Mouse (Mus musculus) forebrain, embryonic 10.5 days (tissue): ENCODE results near the gene Ncmap. TPM values are rescaled to one million over a fixed set of nuclear protein-coding genes. Genes with fewer than 3 reads are reported as not detected.

Source experiments
- DNase-seq: peaks from one replicate; pipeline ENCODE4 v3.0.0-alpha.2; 2017; ENCODE audit warnings: low spot score; ENCODE audit errors: extremely low spot score
- H3K27ac ChIP-seq: fragments of 300-500 bp; sonication (generic); 2 replicates; pipeline ENCODE4 v1.5.1; 2016; ENCODE audit warnings: mild to moderate bottlenecking
- H3K27me3 ChIP-seq: fragments of 300-500 bp; sonication (generic); 2 replicates; pipeline ENCODE4 v1.6.1; 2016; ENCODE audit warnings: mild to moderate bottlenecking; ENCODE audit not compliant: poor library complexity, severe bottlenecking
- H3K36me3 ChIP-seq: fragments of 300-500 bp; sonication (generic); replicated peaks from 2 replicates; pipeline ENCODE4 v1.6.1; 2016; ENCODE audit warnings: mild to moderate bottlenecking, moderate library complexity
- H3K4me1 ChIP-seq: fragments of 300-500 bp; sonication (generic); 2 replicates; pipeline ENCODE4 v1.6.1; 2016
- H3K4me3 ChIP-seq: fragments of 300-500 bp; sonication (generic); 2 replicates; pipeline ENCODE4 v1.5.1; 2016; ENCODE audit warnings: mild to moderate bottlenecking, moderate library complexity
- H3K9me3 ChIP-seq: fragments of 300-500 bp; sonication (generic); 2 replicates; pipeline ENCODE4 v1.6.1; 2016; ENCODE audit warnings: mild to moderate bottlenecking, moderate library complexity
- WGBS: fragments of 180-500 bp; shearing (Covaris S2); methylation state at CpG from one replicate; pipeline ENCODE4 v1.1.7; 2016; 5-methylcytosine and 5-hydroxymethylcytosine counted together
- polyA plus RNA-seq: library from polyadenylated mRNA; unstranded; fragments of >200 nt; fragmentation: Nextera tagmentation; extraction: Ambion mirVana; gene quantifications from 2 replicates; pipeline ENCODE4 v1.2.1, GENCODE M21; 2016

Ncmap gene
- polyA plus RNA-seq, 1 experiment from 2014 or later, result 0.40 TPM

DNA sequence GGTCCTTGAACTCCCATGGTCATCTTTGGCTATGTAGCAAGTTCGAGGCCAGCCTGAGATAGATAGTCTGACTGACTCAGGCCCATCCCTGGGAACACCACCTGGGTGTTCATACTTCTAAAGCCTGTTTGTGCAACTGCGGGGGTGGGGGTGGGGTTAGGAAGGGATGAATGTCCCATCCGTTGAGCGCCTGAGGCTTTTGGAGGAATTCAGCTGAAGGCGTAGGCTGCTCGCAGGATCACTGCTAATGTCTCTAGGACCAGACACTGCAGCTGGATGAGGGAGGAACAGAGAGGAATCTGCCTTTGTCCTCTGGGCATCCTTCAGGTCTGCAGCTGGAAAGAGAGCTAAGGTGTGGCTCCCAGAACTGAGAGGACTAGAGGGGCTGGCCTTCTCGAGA lies 3.4 kb downstream of the Ncmap start:
- Histone ChIP-seq H3K4me3 (no peak overlapping the region), H3K4me1 (peaks cover 16% of the 10 kb centered on the region), H3K27ac (no peak overlapping the region), H3K36me3 (no peaks in the 10 kb centered on the region), H3K27me3 (peaks cover 50% of the 10 kb centered on the region), H3K9me3 (0 out of 2 replicates have a peak, but pooled peaks cover 5% of the 10 kb centered on the region)
- no peak for DNase-seq
- WGBS, result 81% methylated on average over 7 of the region's 7 CpGs

DNA sequence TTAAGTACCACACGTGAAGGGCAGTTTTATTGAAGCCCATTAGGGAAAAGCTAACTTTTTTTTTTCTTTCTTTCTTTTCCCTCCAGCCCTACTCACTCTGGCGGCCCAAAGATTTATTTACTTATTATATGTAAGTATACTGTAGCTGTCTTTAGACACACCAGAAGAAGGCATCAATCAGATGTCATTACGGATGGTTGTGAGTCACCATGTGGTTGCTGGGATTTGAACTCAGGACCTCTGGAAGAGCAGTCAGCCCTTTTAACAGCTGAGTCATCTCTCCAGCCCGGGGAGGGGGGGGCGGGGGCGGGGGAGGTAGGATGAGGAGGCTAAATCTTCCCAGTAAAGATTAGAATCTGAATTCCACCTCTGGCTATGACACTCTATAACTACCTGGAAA lies 4.6 kb downstream of the Ncmap start:
- Histone ChIP-seq H3K4me3 (no peak overlapping the region), H3K27ac (no peak overlapping the region), H3K27me3 (peaks cover 37% of the 10 kb centered on the region), H3K4me1 (peaks cover 12% of the 10 kb centered on the region), H3K36me3 (no peaks in the 10 kb centered on the region), H3K9me3 (0 out of 2 replicates have a peak, but pooled peaks cover 5% of the 10 kb centered on the region)
- no peak for DNase-seq
- 85% methylated on average over 6 of the region's 6 CpGs for WGBS

DNA sequence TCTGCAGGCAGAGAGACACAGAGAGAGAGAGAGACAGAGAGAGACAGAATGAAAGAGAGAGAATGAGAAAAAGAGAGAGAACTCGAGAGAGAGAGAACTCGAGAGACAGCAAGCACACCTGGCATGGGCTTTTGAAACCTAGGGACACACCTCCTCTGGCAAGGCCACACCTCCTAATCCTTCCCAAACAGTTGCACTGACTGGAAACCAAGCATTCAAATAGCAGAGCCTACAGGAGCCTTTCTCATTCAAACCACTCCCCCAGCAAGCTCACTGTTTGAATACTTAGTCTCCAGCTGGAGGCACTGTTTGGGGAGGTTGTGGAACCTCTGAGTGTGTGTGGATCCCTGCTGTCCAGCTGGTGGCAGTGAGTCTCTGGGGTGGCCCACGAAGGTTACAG lies 5.2 kb downstream of the Ncmap start:
- no peak for DNase-seq
- Histone ChIP-seq H3K27ac (no peak overlapping the region), H3K27me3 (peaks cover 32% of the 10 kb centered on the region), H3K9me3 (0 out of 2 replicates have a peak, but pooled peaks cover 5% of the 10 kb centered on the region), H3K4me3 (no peak overlapping the region), H3K36me3 (no peaks in the 10 kb centered on the region), H3K4me1 (peaks cover 7% of the 10 kb centered on the region)
- WGBS, result 83% methylated on average over 3 of the region's 3 CpGs

DNA sequence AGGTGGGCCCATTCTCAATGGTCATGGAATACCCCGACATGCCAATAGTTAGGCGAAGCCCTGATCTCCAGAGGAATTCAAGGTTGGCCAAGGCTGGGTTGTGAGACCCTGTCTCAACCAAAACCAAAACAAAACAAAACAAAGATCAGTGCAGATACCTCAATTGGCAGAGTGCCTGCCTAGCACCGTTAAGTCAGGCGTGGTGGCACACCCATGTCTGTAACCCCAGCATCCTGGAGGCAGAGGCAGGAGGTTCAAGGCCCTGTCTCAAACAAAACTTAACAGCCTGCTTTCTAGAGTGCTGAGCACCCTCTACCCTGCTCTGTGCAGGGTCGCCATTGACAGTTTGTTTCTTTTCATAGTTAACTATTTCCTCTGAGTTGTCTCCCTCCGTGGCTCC lies 7.0 kb downstream of the Ncmap start:
- Histone ChIP-seq H3K27me3 (peaks cover 14% of the 10 kb centered on the region), H3K9me3 (0 out of 2 replicates have a peak, but pooled peaks cover 5% of the 10 kb centered on the region), H3K27ac (no peak overlapping the region), H3K4me1 (peaks cover under 1% of the 10 kb centered on the region; the same call in 1 of the 2 replicates), H3K4me3 (no peak overlapping the region), H3K36me3 (no peaks in the 10 kb centered on the region)
- 86% methylated on average over 6 of the region's 6 CpGs for WGBS
- no peak for DNase-seq

DNA sequence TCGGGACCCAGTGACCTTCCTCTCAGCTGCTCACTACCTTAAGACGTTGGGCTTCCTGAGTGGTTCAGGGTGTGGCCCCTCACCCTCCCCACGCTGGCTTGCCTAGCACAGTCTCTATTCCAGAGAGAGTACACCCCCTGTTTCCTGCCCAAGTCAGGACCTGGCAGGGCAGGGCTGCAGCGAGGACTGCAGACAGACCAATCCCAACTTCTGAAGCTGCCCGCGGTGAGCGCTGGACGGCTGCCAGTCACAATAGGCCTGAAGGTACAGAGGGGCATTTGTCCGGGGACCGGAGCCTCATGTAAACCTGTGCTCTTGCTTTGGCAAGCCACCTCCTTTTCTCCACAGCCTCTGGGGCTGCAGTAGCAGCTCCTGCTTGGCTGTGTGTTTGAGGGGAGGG lies 12.4 kb downstream of the Ncmap start:
- H3K4me3 ChIP-seq, result no peak overlapping the region
- WGBS, result 63% methylated on average over 10 of the region's 10 CpGs
- no peaks in the 10 kb centered on the region for H3K36me3 ChIP-seq
- H3K27ac ChIP-seq, result peak overlapping the region; percentile 4; the same call in 1 of the 2 replicates
- peaks cover 21% of the 10 kb centered on the region for H3K4me1 ChIP-seq
- peaks cover 14% of the 10 kb centered on the region for H3K27me3 ChIP-seq
- no peak for DNase-seq
- H3K9me3 ChIP-seq, result no peaks in the 10 kb centered on the region

DNA sequence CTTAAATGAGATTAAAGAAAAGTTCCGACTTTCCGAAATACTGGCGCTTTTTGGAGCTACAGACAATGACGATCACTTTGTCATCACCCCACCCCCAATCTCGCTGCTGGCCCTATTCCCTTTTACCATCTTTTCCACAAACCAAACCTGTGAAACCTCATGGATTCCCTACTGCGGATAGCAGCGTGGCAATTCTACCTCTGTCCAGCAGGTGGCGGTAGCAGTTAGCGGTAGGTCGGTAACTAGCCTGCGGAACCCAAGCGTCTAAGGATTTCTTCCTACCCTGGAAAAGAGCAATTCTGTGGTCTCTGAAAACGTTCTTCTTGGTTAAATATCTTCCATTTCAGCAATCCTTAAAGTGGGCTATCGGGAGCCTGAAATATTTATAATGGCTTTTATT lies 15.7 kb downstream of the Ncmap start:
- Histone ChIP-seq H3K36me3 (no peaks in the 10 kb centered on the region), H3K4me1 (peaks cover 21% of the 10 kb centered on the region), H3K27me3 (peaks cover 14% of the 10 kb centered on the region), H3K4me3 (no peak overlapping the region), H3K27ac (no peak overlapping the region), H3K9me3 (no peaks in the 10 kb centered on the region)
- DNase-seq, result peak; percentile 74
- WGBS, result 6% methylated on average over 14 of the region's 14 CpGs

DNA sequence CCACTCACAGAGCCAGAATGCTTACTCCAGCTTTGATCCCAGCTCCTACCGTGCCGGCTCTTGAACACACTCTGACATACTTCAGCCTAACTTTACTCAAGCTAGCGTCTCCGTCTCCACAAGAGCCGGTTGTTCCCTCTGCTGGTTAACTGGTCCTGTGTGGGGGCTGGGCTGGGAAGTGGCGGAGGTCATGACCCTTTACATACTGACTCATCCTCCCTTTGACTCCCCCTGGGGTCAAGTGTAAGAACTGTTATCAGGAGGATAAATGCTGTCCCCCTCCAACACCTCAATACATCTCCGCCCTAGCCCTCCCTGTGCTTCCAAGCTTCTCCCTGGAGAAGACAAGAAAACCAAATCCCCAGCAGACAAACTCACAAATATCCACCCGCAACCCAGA lies 16.7 kb downstream of the Ncmap start:
- WGBS, result 61% methylated on average over 8 of the region's 8 CpGs

DNA sequence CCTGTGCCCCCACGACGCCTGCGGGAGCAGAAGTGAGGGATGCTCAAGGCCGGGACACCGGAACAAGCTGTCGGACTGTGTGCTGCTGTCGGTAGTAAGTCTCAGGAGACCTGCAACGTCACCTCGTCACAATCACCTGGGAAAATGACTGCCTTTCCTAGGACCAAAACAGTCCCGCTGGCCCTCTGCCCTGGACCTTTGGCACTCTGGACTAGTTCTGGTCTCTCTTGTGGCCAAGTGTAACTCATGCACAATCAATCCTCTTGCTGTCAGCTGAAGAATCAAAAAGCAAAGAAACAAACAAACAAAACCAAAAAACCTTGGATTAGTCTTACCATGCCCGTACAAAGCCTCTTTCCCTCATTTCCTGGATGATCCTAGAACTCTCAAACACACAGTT lies 20.8 kb downstream of the Ncmap start:
- DNase-seq, result no peak
- H3K36me3 ChIP-seq, result no peaks in the 10 kb centered on the region
- H3K4me1 ChIP-seq, result peaks cover 9% of the 10 kb centered on the region
- peaks cover 5% of the 10 kb centered on the region; the same call in 1 of the 2 replicates for H3K9me3 ChIP-seq
- H3K27ac ChIP-seq, result no peak overlapping the region
- H3K4me3 ChIP-seq, result no peak overlapping the region
- H3K27me3 ChIP-seq, result no peaks in the 10 kb centered on the region
- 89% methylated on average over 11 of the region's 11 CpGs for WGBS

More for the DNA sequence above, 16.7 kb downstream of the Ncmap start:
- Histone ChIP-seq H3K4me1 (peaks cover 21% of the 10 kb centered on the region), H3K4me3 (no peak overlapping the region), H3K27me3 (peaks cover 14% of the 10 kb centered on the region), H3K36me3 (no peaks in the 10 kb centered on the region), H3K27ac (no peak overlapping the region), H3K9me3 (no peaks in the 10 kb centered on the region)
- DNase-seq, result no peak

DNA sequence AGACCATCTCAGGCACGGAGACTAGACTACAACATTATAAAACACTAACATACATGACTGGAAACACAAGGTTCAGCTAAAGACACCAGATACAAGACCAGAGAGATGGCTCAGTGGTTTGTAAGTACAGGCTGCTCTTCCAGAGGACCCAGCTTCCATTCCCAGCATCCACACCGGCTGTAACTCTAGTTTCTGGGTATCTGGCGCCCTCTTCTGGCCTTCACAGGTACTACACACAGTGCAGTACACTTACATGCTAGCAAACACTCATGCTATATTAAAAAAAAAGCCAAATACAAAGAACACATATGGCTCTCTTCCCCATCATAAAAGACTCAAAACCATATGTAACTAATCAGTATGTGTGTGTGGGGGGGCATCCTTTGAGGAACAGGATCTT lies 22.6 kb downstream of the Ncmap start:
- Histone ChIP-seq H3K27ac (no peak overlapping the region), H3K4me1 (no peaks in the 10 kb centered on the region), H3K27me3 (no peaks in the 10 kb centered on the region), H3K9me3 (peaks cover 5% of the 10 kb centered on the region; the same call in 1 of the 2 replicates), H3K4me3 (no peak overlapping the region), H3K36me3 (no peaks in the 10 kb centered on the region)
- DNase-seq, result no peak
- 55% methylated on average over 3 of the region's 3 CpGs for WGBS

DNA sequence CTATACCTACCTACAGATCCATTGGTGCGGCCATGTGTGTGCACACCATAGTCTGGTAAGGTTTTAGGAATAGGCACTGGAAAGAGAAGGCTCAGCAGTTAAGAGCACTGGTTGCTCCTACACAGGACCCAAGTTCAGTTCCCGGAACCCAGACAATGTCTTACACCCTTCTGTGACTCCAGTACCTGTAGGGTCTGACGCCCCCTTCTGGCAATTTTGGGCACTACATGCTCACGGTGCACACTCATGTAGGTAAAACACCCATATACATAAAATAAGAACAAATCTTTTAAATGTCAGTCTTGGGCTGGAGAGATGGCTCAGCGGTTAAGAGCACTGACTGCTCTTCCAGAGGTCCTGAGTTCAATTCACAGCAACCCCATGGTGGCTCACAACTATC lies 24.7 kb downstream of the Ncmap start:
- H3K4me1 ChIP-seq, result no peaks in the 10 kb centered on the region
- no peaks in the 10 kb centered on the region for H3K27me3 ChIP-seq
- DNase-seq, result no peak
- H3K36me3 ChIP-seq, result no peaks in the 10 kb centered on the region
- no peak overlapping the region for H3K4me3 ChIP-seq
- H3K9me3 ChIP-seq, result peaks cover 5% of the 10 kb centered on the region; the same call in 1 of the 2 replicates
- no peak overlapping the region for H3K27ac ChIP-seq
- WGBS, result 83% methylated on average over 5 of the region's 5 CpGs

DNA sequence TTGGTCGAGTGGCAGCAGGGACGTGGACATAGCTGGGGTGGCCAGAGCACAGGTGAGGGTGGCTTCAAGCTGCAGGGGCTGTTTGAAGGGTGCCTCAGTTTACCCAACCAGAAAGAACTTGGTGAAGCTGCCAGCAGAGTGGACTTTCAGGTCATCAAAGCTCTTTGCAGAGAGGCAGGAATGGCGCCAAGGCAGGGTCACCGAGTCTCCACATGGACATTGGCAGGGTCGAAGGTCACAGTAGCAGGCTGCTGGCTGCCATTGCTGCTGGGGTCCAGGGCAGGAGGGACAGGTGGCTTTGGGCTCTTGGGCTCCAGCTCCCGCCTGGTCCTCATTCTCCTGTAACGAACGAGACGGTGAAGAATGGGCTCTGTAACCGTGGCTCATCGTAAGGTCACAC lies 27.7 kb downstream of the Ncmap start:
- H3K4me1 ChIP-seq, result no peaks in the 10 kb centered on the region
- peaks cover 3% of the 10 kb centered on the region; the same call in 1 of the 2 replicates for H3K9me3 ChIP-seq
- no peaks in the 10 kb centered on the region for H3K27me3 ChIP-seq
- DNase-seq, result no peak
- WGBS, result 73% methylated on average over 11 of the region's 11 CpGs
- H3K4me3 ChIP-seq, result no peak overlapping the region
- H3K27ac ChIP-seq, result no peak overlapping the region
- no peaks in the 10 kb centered on the region for H3K36me3 ChIP-seq

DNA sequence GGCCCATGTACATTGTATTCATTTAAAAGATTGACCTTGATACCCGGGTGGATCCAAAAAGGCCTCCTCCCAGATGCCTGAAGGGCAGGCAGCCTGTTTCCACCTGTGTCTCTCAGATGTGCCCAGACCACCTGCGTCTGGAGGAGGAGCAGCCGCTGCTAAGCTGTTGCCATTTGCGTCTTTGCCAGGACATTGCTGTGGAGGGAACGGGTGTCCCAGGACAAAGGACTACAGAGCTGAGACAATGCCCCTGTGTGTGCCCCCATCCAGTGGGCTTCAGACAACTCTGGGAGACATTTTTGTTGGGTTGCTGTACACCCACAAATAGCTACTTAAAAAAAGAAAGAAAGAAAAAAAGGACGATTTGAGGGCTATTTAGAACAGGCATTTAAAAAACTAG lies 35.2 kb downstream of the Ncmap start:
- 32% methylated on average over 6 of the region's 6 CpGs for WGBS

DNA sequence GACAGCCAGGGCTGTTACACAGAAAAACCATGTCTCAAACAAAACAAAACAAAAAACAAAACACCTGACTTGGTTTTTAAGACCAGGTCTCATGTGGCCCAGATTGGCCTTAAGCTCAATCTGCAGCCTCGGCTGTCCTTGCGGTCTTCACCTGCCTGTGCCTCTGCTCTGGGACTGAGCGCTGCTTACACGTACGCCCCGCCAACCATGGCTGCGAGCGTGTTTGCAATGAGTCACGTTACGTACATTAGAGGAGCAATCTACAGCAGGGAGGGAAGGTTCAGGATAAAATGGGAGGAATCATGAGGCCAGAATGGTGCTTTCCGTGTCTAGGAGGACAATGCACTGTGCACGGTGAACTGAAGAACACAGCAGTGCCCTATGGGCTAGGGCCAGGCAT lies 36.3 kb downstream of the Ncmap start:
- no peaks in the 10 kb centered on the region for H3K27me3 ChIP-seq
- no peak for DNase-seq
- no peaks in the 10 kb centered on the region for H3K36me3 ChIP-seq
- H3K27ac ChIP-seq, result no peak overlapping the region
- no peaks in the 10 kb centered on the region for H3K9me3 ChIP-seq
- peaks cover 5% of the 10 kb centered on the region for H3K4me1 ChIP-seq
- H3K4me3 ChIP-seq, result no peak overlapping the region
- WGBS, result 92% methylated on average over 12 of the region's 12 CpGs

More for the DNA sequence above, 35.2 kb downstream of the Ncmap start:
- no peaks in the 10 kb centered on the region for H3K27me3 ChIP-seq
- DNase-seq, result no peak
- peaks cover 5% of the 10 kb centered on the region for H3K4me1 ChIP-seq
- no peaks in the 10 kb centered on the region for H3K36me3 ChIP-seq
- no peak overlapping the region for H3K4me3 ChIP-seq
- no peaks in the 10 kb centered on the region for H3K9me3 ChIP-seq
- no peak overlapping the region for H3K27ac ChIP-seq

DNA sequence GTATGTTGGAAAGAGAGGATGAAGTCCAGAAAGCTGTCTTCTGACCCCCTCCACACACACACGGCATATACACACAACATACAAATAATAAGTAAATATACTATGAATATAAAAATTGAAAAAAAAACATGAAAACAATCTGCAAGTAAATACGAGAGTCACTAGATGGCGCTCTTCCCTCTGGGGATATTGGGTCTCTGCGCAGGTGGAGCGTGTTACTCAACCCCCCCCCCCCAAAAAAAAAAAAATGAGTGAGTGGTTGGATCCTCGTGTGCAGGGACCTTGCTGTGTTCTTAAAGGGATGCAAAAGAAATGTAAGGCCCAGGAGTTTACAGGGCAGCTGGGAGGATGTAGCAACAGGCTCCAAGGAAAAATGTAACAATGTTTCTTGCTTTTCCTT lies 39.3 kb downstream of the Ncmap start:
- WGBS, result 4% methylated on average over 6 of the region's 6 CpGs

More for the DNA sequence above, 39.3 kb downstream of the Ncmap start:
- no peaks in the 10 kb centered on the region for H3K27me3 ChIP-seq
- no peak overlapping the region for H3K27ac ChIP-seq
- H3K9me3 ChIP-seq, result no peaks in the 10 kb centered on the region
- DNase-seq, result no peak
- H3K36me3 ChIP-seq, result no peaks in the 10 kb centered on the region
- H3K4me3 ChIP-seq, result no peak overlapping the region
- H3K4me1 ChIP-seq, result peaks cover 15% of the 10 kb centered on the region
